Mouse (Mus musculus): ENCODE data around the gene Snapc1. TPM values are rescaled to one million over a fixed set of nuclear protein-coding genes. Genes with fewer than 3 reads are reported as not detected.

The Snapc1 gene
- polyA plus RNA-seq, 1 experiment from 2014 or later = 20.5 TPM

DNA sequence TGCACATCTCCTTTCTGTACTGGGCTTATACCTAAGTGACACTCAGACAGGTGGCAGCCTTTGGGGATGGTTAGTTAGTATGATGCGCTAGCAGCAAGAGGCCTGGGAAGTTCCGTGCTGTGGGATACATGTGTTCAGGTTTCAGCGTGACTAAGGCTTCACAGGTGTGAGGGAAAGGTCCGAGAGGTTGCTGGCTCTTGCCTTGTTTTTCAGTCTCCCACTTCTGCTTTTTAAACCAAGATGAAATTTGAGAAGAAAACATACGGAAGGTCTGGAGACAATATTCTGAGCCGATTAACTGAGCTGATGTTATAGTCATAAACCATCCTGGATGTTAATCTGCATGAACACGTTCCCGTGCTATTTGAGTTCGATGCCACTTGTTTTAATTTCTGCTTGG, 38.2 kb downstream of the Snapc1 start:
- DNase-seq (ENCODE audit: low spot score) = no peak
- no peaks in the 10 kb centered on the region for H3K36me3 ChIP-seq (replicated peaks)
- H3K27me3 ChIP-seq (replicated peaks; ENCODE audit: low read depth, poor library complexity, severe bottlenecking) = peaks cover 21% of the 10 kb centered on the region
- H3K27ac ChIP-seq (replicated peaks) = no peak overlapping the region
- H3K9me3 ChIP-seq = no peaks in the 10 kb centered on the region
- peaks cover 7% of the 10 kb centered on the region for H3K4me1 ChIP-seq
- 82% methylated on average over 9 of the region's 9 CpGs for WGBS
- H3K4me3 ChIP-seq = no peak overlapping the region

DNA sequence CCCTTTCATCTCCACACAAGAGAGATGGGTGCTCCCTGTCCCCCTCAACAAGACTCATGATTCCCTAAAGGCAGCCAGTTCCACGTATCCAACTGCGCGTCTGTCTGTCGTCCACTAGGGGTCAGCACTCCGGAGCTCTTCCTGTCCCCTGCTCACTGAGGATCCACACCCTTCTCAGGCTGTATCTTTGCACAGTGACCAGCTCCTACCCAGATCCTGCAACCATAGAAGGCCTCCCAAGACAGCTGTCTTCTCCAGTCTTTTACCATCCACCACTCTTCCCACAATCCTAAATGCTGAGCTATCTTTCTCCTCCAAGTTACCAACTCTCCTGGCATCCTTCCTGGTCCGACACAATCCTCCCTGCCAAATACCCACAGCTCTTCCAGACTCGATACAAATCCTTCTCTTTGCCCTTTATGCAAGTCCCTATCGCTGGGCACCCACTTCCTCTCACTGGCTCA, 45.2 kb downstream of the Snapc1 start:
- H3K36me3 ChIP-seq (replicated peaks) = no peaks in the 10 kb centered on the region
- 24% methylated on average over 8 of the region's 8 CpGs for WGBS
- DNase-seq (ENCODE audit: low spot score) = peak; percentile 60
- no peak overlapping the region for H3K27ac ChIP-seq (replicated peaks)
- no peaks in the 10 kb centered on the region for H3K27me3 ChIP-seq (replicated peaks; ENCODE audit: low read depth, poor library complexity, severe bottlenecking)
- H3K4me1 ChIP-seq = peaks cover 10% of the 10 kb centered on the region
- no peaks in the 10 kb centered on the region for H3K9me3 ChIP-seq
- H3K4me3 ChIP-seq = no peak overlapping the region

DNA sequence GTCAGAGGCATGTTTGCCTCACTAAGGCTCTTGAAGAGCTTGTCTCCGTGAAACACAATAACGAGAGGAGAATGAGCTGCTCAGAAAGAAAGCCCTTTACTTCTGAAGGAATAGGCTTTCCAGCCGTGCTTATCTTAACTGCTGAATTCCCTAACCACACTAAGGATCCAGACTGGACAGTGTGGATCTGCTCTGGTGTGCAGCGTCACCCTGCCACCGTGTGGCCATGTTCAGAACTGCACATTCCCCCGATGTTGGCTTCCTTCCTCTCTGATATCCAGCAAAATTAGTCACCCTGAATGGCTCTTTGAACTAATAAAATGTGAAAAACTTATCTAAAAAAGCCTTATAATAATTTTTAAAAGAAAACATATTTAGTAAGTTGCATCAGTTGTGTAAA, 49.5 kb downstream of the Snapc1 start:
- Histone ChIP-seq H3K4me3 (no peak overlapping the region), H3K9me3 (no peaks in the 10 kb centered on the region), H3K27me3 (replicated peaks; ENCODE audit: low read depth, poor library complexity, severe bottlenecking) (no peaks in the 10 kb centered on the region), H3K36me3 (replicated peaks) (no peaks in the 10 kb centered on the region), H3K4me1 (peaks cover 10% of the 10 kb centered on the region), H3K27ac (replicated peaks) (no peak overlapping the region)
- WGBS = 1% methylated on average over 6 of the region's 6 CpGs
- DNase-seq (ENCODE audit: low spot score) = peak; percentile 86

DNA sequence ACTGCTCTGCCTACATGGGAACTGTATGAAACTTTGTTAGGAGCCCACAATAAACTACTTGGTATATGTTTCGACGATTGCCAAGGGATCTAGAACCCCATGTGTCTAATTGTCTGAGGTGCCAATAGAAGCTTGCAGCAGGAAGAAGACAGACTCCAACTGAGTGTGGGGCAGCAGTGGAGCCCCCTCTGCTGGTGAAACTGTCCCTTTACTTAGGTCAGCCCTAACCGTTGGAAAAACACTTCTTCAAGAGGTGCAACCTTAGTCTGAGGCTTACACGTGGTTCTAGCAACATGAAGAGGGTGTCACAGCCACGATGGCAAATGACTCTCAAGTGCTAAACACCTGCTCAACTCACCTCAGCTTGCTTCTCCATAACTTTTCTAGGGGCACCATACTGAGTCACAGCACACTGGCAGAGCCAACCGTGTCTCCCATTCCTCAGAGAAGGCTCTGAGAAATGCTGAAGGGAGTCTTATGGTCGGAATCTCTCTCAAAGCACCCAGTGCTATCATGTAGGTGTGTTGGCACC, 50.5 kb downstream of the Snapc1 start:
- WGBS = 64% methylated on average over 7 of the region's 7 CpGs
- no peaks in the 10 kb centered on the region for H3K27me3 ChIP-seq (replicated peaks; ENCODE audit: low read depth, poor library complexity, severe bottlenecking)
- no peaks in the 10 kb centered on the region for H3K9me3 ChIP-seq

DNA sequence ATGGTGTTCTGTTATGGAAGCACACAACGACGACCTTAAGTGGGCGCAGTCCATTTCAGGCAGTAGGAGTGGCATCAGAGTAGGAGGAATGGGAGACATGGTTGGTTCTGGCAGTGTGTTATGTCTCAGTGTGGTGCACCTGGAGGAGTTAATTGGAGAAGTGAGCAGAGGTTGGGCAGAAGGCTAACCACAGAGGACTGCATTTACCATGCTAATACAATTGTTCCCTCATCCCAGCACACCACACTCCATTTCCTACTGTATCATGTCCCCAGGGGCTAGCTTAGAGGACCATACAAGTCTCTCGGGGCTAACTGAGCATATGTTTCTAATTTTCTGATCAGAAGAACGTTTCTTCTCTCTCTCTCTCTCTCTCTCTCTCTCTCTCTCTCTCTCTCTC, 51.2 kb downstream of the Snapc1 start:
- WGBS = 65% methylated on average over 5 of the region's 5 CpGs
- no peaks in the 10 kb centered on the region for H3K27me3 ChIP-seq (replicated peaks; ENCODE audit: low read depth, poor library complexity, severe bottlenecking)
- H3K27ac ChIP-seq (replicated peaks) = no peak overlapping the region
- H3K9me3 ChIP-seq = no peaks in the 10 kb centered on the region
- H3K4me1 ChIP-seq = peaks cover 10% of the 10 kb centered on the region
- H3K36me3 ChIP-seq (replicated peaks) = no peaks in the 10 kb centered on the region
- DNase-seq (ENCODE audit: low spot score) = no peak
- no peak overlapping the region for H3K4me3 ChIP-seq

More for the DNA sequence above, 50.5 kb downstream of the Snapc1 start:
- H3K36me3 ChIP-seq (replicated peaks) = no peaks in the 10 kb centered on the region
- DNase-seq (ENCODE audit: low spot score) = no peak
- H3K27ac ChIP-seq (replicated peaks) = no peak overlapping the region
- no peak overlapping the region for H3K4me3 ChIP-seq
- H3K4me1 ChIP-seq = peaks cover 10% of the 10 kb centered on the region

DNA sequence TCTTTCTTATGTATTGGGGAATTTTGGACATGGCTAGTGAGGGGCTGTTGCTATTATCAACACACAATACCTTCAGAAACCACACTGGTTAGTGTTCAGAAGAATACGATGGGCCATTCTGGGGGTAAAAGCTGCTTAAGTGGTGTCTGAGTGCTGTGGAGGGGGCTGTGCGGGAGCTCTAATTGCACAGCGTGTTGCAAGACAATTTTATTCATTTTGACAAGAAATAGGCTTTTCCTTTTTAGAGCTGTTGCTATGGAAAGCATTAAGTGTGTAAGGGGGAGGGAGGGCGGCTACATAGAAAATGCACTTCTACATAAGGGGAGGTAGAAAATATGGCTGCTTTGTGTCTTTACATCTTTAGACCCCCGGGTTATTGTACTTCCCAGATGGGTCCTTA, 59.0 kb downstream of the Snapc1 start:
- no peaks in the 10 kb centered on the region for H3K4me1 ChIP-seq
- DNase-seq (ENCODE audit: low spot score) = no peak
- H3K27ac ChIP-seq (replicated peaks) = no peak overlapping the region
- WGBS = 77% methylated on average over 5 of the region's 5 CpGs
- H3K4me3 ChIP-seq = no peak overlapping the region
- no peaks in the 10 kb centered on the region for H3K36me3 ChIP-seq (replicated peaks)
- no peaks in the 10 kb centered on the region for H3K27me3 ChIP-seq (replicated peaks; ENCODE audit: low read depth, poor library complexity, severe bottlenecking)
- H3K9me3 ChIP-seq = no peaks in the 10 kb centered on the region

DNA sequence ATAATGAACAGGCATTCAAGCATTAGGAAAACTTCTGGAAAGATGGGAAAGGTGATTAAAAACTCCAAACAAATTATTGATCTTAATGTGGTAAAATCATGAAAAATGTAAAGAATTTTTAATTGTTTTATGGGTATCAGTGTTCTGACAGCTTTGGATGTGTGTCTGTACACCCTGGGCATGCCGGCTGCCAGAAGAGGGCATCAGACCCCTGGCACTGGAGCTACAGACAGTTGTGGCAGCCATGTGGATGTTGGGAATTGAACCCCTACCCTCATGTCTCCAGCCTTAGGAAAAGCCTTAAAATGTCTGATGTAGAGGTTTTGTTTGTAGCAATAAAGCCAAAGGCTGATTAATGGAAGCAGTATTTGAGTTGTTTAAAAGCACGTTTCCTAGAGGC, 60.6 kb downstream of the Snapc1 start:
- no peaks in the 10 kb centered on the region for H3K36me3 ChIP-seq (replicated peaks)
- no peaks in the 10 kb centered on the region for H3K9me3 ChIP-seq
- no peaks in the 10 kb centered on the region for H3K4me1 ChIP-seq
- no peak overlapping the region for H3K27ac ChIP-seq (replicated peaks)
- no peak overlapping the region for H3K4me3 ChIP-seq
- DNase-seq (ENCODE audit: low spot score) = no peak
- 92% methylated on average over 2 of the region's 2 CpGs for WGBS
- H3K27me3 ChIP-seq (replicated peaks; ENCODE audit: low read depth, poor library complexity, severe bottlenecking) = no peaks in the 10 kb centered on the region

Other genes starting within 250 kb of the Snapc1 start
- gene Hif1a, start 63.1 kb upstream of the Snapc1 start, polyA plus RNA-seq (2016; fragmentation: Nextera tagmentation; extraction: Ambion mirVana) = 90.5 and 91.7 TPM in 2 replicates
- gene Gm49321, start 26.8 kb upstream of the Snapc1 start, polyA plus RNA-seq (2016; fragmentation: Nextera tagmentation; extraction: Ambion mirVana) = 12.4 and 13.8 TPM in 2 replicates
- gene Syt16, start 33.2 kb downstream of the Snapc1 start, polyA plus RNA-seq (2016; fragmentation: Nextera tagmentation; extraction: Ambion mirVana) = 1.5 and 2.1 TPM in 2 replicates

All from embryonic facial prominence, embryonic 10.5 days (tissue).